Mouse (Mus musculus) retina, postnatal 7 days (tissue): ENCODE results near the gene Gm3415.
"Not testable (repeated sequence)": the region's sequence is repeated elsewhere in the genome, so short reads cannot be mapped to it uniquely, and the experiment has no call there.

Source experiments
- DNase-seq: peaks from one replicate; pipeline ENCODE4 v3.0.0-alpha.2; 2012; ENCODE audit warnings: low read depth, low spot score

Gm3415 gene

GRCm38 (mm10) chr5:146555836-146556235 is at the start of gene Gm3415:
Gene Gm3415 (plus strand): TSS chr5:146556136.
- not testable (repeated sequence) for DNase-seq

- not testable (repeated sequence) for DNase-seq
Observed at GRCm38 (mm10) chr5:146513823-146514222, 42.1 kb upstream of the Gm3415 start, which contains the start of gene Gm3402. Gene Gm3402 (plus strand): TSS chr5:146514123.

DNA sequence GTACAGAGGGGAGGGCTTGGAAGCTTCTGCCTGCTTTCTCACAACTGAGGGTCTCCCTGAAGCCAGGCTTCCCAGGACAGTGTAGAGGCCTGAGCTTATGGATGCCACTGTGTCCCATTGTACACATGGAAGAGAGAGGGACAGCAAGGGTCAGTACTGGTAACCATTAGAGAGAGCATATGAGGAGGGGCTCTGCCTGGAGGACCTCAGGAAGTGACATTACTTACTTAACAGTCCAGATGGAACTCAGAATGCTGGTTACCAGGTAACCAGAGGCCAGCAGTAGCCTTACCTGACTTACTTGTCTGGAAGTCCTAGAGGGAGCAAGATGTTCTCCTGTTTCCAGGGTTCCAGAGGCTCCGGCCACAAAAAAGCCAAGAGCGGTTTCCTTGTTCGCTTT is 30.4 kb upstream of the Gm3415 start, which contains the start of gene Gm3404:
Gene Gm3404, plus strand, starts transcription at position 301 of the 400 bp plus-strand sequence.
- DNase-seq: not testable (repeated sequence)

DNA sequence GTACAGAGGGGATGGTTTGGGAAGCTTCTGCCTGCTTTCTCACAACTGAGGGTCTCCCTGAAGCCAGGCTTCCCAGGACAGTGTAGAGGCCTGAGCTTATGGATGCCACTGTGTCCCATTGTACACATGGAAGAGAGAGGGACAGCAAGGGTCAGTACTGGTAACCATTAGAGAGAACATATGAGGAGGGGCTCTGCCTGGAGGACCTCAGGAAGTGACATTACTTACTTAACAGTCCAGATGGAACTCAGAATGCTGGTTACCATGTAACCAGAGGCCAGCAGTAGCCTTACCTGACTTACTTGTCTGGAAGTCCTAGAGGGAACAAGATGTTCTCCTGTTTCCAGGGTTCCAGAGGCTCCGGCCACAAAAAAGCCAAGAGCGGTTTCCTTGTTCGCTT is 18.6 kb upstream of the Gm3415 start, which contains the start of gene Gm3409:
Gene Gm3409, plus strand, starts transcription at position 301 of the 400 bp plus-strand sequence.
- not testable (repeated sequence) for DNase-seq

DNA sequence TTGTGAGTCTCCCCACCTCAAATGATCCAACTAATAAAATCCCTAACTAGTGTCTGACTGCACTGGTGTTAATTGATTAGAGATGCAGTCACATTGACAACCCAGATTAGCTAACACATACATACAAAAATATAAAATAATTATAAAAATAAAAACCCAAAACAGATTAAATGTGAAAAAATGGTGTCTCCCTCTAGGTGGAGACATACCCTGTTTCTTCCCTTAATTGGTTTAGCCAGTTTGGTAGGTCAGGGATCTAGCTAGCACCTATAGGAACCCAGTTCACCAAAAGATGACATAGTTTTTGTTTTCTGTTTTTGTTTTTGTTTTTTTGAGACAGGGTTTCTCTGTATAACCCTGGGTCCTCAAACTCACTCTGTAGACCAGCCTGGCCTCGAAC is 8.3 kb downstream of the Gm3415 start:
- no peak for DNase-seq

- DNase-seq: no peak
Observed at GRCm38 (mm10) chr5:146567054-146567453, 11.1 kb downstream of the Gm3415 start.

DNA sequence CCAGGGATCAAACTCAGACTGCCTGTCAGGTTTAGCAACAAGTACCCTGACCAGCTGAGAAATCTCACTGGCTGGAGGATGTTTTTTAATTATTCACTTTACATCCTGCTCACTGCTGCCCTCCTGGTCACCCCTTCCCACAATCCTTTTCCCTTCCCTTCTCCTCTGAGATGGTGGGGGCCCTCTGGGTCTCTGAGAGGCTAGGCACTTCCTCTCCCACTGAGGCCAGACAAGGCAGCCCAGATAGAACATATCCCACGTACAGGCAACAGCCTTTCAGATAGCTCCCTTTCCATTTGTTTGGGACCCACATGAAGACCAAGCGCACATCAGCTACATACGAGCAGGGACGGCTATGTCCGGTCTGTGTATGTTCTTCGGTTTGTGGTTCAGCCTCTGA is 14.2 kb downstream of the Gm3415 start:
- DNase-seq: not testable (repeated sequence)

- not testable (repeated sequence) for DNase-seq
Observed at GRCm38 (mm10) chr5:146571830-146572734, 16.1 kb downstream of the Gm3415 start.

DNA sequence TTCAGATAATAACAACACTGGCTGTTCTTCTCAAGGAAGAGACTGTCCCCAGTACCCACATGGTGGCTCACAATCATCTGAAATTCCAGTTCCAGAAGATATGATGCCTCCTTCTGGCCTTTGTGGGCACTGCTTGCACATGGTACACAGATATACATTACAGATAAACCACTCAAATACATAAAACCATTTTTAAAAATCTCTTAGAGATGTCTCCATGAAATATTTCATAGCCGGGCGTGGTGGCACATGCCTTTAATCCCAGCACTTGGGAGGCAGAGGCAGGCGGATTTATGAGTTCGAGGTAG is 16.8 kb downstream of the Gm3415 start:
- DNase-seq: not testable (repeated sequence)

DNA sequence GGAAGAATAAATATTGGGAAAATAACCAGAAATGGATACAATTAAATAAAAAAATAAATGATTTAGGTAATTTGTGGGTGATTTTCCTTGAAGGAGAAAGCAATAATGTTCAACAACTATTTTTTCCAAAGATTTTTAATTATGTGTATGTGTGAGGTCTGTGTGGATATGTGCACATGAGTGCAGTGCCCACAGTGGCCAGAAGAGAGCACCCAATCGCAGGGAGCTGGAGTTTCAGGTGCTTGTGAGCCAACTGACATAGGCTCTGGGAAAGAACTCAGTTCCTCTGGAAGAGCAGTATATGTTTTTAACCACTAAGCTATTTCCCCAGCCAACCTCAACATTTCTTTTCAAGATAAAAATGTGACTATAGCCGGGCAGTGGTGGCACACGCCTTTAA is 20.7 kb downstream of the Gm3415 start:
- no peak for DNase-seq

DNA sequence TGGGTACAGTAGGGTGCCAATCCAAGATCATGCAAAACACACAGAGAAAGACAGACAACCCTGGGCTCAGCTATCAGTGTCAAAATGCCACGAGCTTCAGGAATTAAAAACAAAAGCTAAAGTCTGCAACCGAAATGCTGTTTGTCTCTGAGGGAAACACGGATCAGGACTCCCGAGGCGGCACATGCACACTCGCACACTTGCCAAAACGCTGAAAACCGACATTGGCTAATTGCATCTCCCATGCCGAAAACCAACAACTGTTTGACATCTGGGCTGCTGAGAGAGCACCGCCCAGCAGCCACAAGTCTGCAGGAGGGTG is 28.2 kb downstream of the Gm3415 start:
- no peak for DNase-seq

- peak; percentile 29 for DNase-seq
Observed at GRCm38 (mm10) chr5:146584478-146585306, 28.8 kb downstream of the Gm3415 start, which contains the start of gene Gpr12. Gene Gpr12 (minus strand): TSS chr5:146585239.

DNA sequence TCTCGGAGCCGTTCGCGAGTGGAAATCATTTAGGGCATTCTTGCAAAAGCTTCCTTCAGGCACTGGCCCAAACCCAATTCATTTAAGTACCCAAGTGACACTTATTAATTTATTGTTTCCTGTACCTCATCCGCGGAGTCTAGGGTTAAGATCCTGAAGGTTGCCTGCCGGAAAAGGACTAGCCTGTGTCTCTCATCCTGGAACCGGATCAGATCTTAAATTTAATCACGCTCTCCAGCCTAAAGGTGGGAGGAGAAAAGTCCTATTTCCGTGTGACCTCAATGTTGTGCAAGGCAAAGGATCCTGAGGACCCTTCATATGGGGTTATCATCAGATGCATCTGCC is 29.3 kb downstream of the Gm3415 start:
- no peak for DNase-seq

GRCm38 (mm10) chr5:146586357-146587070 is 30.6 kb downstream of the Gm3415 start:
- DNase-seq: no peak

GRCm38 (mm10) chr5:146590987-146591386 is 35.1 kb downstream of the Gm3415 start:
- no peak for DNase-seq

- no peak for DNase-seq
Observed at GRCm38 (mm10) chr5:146591636-146592035, 35.7 kb downstream of the Gm3415 start.

DNA sequence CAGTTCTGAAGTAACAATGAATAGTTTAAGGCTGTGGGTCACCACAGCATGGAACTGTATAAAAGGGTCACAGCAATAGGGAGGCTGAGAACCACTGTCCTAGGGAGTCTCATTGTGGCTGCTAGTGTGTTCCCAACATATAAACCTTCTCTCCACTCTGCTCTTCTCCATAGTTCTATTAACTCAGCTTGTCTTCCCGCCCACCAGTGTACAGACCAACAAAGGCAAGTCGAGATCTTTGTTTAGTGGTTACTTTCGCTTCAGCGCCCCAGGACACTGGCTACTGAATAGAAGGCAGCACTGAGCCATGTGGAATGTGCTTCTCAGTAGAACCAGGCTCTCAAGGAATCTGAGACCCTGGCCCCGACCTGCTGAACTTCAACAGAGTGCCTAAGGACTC is 36.6 kb downstream of the Gm3415 start:
- no peak for DNase-seq

DNA sequence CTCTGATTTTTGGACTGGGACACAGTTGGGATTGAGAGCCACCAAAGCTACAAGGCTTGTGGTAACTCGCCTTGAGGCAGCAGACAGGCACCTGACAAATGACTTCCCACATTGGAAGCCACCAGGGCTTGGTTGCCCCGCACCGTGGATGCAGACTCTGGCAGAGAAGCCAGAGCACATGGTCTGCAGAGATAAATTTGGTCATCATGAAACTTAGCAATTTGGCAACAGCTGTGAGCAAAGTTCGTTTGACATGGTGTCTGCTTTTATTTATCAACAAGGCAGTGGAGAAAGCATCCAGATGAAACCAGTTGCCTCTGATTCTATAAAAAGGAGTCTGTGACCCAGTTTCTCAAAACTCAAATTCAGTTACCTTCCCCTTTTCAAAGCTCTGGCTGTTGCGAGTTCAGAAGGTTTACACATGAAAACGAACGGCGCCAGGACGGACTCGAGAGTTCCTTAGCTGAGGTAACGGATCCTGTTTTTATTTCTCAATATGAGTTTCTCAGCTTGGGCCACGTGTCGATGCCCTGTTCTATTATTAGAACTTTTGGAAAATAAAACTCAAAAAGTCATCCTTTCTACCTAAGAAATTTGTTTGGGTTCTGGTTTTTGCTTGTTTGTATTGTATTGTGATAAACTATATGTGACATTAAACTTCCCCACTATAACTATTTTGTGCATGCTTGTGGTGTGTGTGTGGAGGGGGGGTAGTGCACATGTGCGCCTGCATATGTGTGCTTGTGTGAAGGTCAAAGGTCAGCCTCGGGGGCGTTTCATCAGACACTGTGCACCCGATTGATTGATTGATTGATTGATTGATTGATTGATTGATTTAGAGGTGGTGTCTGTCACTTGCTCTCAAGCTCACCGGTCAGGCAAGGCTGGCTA is 40.9 kb downstream of the Gm3415 start:
- DNase-seq: no peak

- no peak for DNase-seq
Observed at GRCm38 (mm10) chr5:146597503-146597874, 41.6 kb downstream of the Gm3415 start.

- no peak for DNase-seq
Observed at GRCm38 (mm10) chr5:146598215-146599119, 42.5 kb downstream of the Gm3415 start.
